Mouse (Mus musculus) urinary bladder, postnatal 10 days (tissue): ENCODE measurements around the gene Ndufs8.
"Not testable (repeated sequence)": the region's sequence is repeated elsewhere in the genome, so short reads cannot be mapped to it uniquely, and the experiment has no call there.

Source experiments
- DNase-seq: peaks from one replicate; pipeline ENCODE4 v3.0.0; 2022; ENCODE audit warnings: low spot score

Gene Ndufs8

DNA sequence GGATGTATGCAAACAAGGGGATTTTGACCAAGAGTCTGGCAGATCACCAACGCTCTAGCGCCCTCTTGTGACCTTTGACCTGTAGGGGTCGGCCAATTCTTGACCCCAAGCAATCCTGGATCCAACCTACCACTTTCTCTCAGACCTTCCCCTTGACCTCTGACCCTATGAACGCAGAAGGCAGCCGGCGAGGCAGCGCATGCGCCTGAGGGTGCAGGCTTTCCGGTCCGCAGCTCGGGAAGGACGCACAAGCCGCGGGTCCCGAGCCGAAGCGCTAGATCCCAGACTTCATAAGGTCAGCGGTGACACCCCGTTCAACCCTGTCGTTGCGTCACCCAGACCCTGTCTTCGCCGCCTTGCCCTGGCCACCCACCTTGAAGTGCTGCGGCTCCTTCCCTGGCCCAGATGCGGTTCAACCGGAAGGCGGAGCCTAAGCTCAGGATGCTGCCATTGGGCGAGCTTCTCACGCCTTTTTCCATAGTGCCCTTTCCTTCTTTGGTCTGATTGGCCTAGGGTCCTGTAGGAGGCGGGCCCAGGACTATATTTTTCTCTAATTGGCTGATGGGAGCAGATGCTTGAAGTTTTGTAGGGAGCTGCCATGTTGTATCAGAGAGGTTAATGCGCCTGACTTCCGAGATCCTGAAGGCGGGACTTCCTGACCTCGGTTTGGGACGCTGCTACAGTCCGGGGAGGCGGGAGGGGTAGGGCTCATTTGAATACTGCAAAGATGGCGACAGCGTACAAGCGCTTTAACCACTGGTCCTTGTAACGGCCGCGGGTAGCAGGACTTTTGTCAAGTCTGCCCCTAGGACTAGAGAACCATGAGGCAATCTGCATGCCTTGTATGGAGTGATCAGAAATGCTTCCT is at the start of gene Ndufs8:
Ndufs8 (minus strand) TSS at position 438 of the 868 bp plus-strand sequence.
- DNase-seq = peak; percentile 42

DNA sequence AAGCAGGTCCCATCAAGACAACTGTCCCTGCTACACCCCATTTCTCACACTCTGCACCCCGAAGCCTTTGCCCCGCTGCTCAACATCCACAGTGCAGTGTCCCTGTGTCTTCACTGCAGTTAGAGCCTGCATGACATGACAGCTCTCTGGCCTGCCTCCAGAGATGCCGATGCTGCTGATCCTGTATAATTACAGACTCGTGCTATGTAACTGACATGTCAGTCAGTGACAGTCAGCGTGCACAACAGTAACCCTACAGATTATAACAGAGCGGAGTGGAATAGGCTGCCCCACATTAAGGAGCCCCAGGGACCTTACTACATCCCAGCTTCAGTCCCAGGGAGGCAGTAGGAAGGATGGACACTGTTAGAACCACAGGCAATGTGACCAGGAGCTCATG is 49.2 kb upstream of the Ndufs8 start:
- DNase-seq = not testable (repeated sequence)

DNA sequence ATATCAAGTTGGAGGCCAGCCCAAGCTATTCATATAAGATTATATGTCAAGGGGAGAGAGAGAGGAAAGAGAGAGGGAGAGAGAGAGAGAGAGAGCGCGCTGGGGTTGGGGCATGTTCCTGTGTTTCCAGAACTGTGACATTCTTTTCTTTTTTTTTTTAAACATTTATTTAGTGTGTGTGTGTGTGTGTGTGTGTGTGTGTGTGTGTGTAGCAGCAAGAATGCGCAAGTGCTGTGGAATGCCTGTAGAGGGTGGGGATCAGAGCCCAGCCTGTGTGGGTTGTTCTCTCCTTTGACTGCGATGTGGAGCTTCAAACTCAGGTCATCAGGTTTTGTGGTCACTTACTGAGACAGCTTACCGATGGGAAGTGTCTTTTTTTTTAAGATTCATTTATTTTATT is 47.6 kb upstream of the Ndufs8 start:
- DNase-seq = no peak

DNA sequence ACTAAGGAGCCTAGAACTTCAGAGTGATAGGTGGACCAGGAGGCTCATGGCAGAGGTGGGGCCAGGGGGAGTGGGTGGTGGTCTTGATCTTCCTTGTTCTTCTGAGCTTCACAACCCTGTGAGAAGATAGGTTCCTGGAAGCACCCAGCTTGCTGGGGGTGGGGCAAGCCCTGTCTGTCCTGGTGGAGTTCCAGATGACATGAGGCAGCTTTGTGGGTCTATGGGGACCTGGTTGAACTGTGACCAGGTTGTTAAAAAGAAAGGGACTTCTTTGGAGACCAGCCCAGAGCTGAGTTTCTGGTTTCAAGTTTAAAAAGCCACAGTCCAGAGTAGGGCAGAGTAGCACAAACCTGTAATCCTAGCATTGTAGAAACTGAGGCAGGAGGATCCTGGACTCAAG is 46.5 kb upstream of the Ndufs8 start:
- no peak for DNase-seq

DNA sequence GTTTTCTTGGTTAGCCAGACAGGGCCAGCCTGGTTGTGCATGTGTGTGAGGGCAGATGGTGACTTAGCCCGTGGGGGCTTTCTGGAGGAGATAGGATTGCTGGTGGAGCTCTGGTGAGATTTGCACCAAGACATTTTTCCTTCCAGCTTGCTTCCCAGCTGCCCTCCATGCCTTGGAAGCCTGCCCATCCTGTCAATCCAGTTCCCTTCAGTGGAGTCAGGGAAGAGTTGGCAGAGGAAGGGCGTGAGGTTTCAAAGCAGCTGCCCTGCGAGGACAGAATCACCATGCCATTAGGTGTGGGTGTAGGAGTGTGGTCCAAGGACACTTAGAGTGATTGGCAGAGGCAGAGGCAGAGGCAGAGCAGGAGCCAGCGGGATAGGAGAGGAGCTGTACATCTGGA is 45.9 kb upstream of the Ndufs8 start, which contains the start of gene Aldh3b3:
Aldh3b3 (plus strand) TSS at position 176 of the 400 bp plus-strand sequence.
- no peak for DNase-seq

DNA sequence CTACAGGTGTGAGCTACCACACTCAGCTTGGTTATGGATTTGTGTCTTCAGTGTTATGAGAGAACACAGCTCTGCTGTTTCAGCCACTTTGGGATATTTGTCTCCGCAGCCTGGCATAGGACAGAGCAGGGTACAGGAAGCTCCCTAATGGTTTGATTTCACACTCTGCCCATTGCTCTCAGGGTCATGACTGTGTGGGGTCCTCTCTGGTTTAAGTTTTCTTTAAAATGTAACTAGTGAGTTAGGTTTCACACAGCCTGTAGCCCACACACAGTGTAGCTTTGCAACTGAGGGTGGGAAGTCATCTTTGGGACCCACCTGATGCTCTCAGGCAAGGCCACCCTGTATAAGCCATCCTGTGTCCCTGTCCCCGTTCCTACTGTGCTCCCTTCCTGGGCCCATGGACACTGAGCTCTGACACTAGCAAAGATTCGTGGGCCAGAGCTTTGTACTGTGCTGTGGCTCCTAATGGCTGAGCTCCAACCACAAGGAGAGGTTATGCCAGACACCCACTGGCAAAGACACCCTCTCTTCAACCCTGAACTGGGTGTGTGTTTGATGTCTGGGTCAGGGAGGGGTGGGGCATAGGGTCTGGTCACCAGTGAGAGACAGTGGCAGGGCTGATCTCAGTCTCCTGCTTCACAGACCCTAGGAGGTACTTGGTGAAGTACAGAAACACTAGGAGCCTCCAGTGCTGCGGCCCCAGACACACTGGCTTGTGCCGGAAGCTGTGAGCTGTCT is 44.9 kb upstream of the Ndufs8 start:
- DNase-seq = not testable (repeated sequence)

DNA sequence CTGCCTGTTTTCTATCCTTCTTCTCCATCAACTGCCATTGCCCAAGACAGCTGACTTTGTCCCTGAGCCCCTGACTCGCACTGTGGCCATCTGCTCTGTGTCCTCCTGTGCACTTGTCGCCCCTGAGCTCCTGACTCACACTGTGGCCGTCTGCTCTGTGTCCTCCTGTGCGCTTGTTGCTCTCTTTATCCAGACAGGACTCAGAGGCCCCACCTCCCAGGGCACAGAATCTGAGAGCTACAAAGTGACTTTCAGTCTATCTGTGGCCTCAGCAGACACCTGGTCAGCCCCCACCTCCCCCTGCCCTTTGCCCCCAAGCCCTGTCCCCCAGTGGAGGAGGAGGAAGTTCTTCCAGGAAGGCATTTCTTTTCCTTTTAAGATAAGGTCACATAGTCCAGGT is 43.2 kb upstream of the Ndufs8 start:
- no peak for DNase-seq

DNA sequence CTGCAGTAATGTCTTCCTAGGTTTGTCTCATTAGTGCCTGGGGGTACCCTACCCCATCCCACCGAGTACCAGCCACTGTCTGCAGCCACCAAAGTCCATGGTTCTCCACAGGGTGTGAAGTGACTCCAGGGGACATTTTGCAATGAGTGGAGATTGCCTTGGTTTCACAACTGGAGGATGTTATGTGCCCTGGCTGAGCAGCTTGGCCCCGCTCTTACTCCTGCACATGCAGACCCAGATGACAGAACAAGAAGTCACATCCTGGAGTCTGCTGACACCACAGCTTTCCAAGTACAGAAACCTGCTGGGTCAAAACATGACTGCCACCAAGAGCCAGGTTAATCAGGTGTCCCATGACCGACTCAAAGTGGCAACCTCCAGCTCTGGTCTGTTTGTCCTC is 42.5 kb upstream of the Ndufs8 start:
- no peak for DNase-seq

DNA sequence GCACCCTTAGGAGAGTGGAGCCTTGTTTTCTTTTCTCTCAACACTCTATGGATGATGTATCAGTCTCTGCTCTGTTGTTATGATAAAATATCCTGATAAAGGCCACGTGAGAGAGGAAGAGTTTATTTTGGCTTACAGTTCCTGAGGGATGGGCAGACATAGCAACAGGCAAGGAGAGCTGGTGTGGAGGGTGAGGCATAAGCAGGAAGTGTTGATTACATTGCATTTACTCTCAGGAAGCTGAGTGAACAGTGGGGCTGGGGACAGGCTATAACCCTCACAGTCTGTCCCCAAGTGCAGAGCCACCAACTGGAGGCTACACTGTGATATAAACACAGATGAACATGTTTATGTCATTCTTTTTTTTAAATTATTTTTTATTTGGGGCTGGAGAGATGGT is 39.5 kb upstream of the Ndufs8 start:
- DNase-seq = no peak

DNA sequence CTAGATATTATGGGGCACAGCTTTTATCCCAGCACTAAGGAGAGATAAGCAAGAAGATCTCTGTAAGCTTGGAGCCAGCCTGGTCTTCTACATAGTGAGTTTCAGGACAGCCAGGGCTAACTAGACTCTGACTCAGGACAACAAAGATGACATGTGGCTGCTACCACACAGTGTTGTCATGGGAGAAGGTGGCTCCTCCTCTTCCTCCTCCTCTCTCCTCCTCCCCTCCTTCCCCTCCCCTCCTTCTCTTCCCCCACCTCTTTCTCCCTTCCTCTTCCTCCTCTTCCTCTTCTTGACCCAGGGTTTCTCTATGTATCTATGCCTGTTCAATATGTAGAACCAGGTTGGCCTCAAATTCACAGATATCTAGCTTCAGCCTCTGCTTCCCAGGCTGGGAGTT is 38.9 kb upstream of the Ndufs8 start:
- no peak for DNase-seq

DNA sequence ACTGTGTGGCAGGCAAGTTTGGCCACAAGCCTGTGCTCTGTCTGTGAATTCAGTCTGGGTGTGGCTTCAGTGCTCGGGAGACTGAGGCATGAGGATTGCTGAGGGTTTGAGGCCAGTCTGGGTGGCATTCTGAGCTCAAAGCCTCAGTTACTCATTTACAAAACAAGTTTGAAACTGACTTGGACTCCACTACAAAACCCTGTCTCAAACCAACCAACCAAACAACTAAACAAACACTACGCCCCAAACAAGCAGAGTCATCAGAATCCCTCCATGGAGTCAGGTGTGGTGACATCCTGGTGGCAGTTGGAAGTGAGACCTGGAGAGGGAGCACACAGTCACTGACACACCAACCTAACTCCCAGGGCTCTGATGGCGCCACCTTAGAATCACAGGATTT is 37.8 kb upstream of the Ndufs8 start:
- DNase-seq = no peak

DNA sequence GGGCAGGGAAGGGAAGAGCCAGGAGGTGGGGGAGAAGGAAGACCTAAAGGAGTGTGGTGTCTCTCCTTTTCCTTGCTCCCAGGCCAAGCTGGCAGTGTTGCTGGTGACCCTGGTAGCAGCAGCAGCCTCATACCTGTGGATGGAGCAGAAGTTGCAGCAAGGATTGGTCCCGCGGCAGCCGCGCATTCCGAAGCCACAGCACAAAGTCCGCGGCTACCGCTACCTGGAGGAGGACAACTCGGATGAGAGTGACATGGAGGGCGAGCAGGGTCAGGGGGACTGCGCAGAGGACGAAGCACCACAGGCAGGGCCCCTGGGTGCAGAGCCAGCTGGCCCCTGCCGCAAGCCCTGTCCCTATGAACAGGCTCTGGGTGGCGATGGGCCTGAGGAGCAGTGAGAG is 36.0 kb upstream of the Ndufs8 start:
- DNase-seq = no peak

DNA sequence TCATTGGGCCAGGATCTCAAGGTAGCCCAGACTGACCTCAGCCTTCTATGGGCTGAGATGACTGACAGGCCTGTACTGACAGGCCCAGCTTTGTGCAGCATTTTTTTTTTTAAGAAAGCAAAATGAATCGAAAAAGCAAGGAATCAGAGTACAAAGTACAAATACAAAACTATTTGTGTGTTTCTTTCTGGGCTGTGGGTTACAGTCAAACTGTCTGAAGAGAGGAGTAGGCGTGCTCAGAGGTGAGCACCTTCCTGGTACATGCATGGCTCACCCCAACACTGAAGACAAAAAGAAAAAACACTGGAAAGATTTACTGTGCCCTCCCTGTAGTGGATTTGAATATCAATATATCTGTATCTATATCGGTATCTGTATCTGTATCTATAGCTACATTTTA is 35.2 kb upstream of the Ndufs8 start:
- no peak for DNase-seq

DNA sequence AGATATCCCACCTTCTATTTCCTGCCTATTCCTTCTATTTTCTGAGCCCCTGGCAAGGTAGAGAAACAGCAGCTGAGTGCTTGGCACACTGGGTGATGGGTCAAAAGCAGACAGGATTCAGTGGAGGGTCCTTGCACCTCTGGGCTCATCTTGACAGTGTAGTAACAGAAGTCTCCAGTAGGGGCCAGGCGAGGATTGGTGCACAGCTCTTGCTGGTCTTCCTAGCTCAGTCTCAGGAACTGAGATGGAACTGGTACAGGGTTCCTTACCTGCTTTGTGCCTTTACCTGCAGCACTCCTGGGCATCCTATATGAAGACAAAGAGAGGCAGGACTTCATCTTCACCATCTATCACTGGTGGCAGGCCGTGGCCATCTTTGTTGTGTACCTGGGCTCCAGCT is 34.1 kb upstream of the Ndufs8 start:
- DNase-seq = no peak

DNA sequence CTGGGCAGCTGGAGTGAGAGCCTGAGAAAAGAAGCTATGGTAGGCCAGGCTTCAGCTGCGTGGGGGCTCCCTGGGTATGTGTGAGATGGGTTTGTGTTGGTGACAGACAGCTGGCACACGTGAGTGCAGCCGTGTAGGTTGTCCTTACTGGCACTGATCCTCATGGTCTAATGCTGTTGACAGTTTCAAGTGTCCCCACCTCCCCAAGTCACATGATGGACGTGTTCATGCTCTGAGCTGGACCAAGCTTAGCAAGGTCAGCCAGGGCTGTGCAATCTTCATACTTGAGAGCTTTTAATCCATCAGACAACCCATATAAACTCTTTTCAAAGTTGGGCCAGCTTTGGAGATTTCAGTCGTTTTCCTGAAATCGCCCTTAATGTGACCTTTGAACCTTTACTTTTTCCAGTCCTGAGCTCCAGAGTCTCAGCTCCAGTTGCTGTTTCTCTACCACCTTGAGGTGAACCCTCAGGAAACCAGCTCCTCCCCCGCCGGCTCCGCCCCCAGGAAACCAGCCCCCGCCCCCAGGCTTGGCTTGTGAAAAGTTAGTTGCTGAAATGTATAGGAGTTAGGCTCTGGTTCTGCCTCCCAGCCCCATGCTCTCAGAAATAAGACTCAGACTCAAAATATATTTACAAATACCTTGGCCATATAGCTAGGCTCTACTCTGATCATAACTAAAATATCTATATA is 33.4 kb upstream of the Ndufs8 start:
- no peak for DNase-seq

DNA sequence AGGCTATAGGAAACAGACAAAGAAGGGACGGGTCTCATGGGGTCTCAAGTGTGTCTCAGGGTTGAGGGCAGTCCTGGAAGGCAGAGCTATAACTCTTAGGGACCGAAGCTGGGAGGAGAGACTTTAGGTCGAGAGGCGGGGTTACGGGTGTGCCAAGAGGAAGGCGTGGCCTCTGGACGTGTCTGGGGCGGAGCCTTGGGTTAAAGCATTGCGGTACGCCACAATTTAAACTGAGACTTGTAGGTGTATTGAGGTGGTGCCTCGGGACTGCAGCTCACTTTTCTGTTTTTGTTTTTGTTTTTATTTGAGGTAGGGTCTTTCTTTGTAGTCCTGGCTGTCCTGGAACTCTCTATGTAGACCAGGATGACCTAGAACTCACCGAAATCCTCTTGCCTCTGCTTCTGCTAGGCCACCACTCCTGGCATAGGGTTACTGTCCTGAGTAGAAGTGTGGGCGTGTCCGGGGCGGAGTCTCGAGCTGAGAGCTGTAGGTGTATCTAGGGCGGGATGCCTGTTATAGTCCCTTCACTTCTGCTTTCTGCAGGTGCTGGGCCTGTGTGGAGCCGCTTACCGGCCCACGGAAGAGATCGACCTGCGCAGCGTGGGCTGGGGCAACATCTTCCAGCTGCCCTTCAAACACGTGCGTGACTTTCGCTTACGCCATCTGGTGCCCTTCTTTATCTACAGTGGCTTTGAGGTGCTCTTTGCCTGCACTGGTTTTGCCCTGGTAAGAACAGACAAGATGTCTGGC is 30.6 kb upstream of the Ndufs8 start:
- DNase-seq = no peak

DNA sequence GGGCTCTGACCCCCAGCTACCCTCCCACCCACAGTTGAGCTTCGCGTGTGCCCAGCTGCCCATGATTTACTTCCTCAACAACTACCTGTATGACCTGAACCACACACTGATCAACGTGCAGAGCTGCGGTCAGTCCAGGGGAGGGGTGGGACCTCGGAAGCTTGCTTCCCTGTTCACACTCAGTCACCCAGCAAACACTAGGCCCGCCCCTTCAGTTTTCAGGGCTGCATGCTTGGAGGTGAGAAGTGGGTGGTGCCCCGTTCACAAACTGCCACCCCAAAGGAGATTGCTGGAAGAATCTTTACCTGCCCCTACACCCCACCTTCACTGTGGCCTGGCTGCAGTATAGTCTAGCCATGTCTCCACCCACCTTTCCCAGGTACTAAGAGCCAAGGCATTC is 29.7 kb upstream of the Ndufs8 start:
- DNase-seq = no peak

DNA sequence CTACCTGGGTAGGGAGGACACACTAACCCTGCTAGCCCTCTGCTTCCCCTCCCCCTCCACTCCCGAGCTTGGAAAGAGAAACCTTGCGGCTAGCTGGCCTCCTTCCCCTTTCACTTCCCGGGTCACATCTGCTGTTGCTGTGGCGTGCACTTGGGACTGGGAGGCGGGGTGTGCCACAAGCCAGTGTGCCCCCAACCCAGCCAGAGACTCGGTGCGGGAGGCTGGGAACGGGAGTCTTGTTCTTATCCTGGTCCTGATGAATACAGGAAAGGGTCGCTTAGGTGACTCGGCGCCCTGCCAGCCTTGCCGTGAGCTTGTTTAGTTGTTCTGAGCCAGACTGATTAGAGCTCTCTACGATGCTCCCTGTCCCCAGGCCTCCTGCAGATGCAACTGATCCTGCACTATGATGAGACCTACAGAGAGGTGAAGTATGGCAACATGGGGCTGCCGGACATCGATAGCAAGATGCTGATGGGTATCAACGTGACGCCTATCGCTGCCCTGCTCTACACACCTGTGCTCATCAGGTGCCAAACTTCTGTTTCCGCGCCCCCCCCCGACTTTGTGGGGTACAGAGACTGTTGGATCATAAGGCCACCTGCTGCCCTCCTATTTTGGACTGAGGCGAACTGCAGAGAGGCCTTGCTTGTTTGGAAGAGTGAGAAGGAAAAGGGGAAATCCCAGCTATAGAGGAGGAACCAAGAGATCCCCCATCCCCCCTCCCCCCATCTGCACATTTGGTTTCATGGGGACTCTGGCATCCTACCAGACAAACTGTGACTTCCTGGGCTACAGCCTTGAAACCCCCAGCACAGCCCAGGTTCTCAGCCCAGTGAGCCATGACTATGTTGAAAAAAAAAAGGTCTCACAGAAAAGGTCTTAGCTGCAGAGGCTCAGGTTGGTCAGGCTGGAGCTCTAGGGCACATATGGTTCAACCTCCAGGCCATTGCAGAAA is 23.6 kb upstream of the Ndufs8 start:
- no peak for DNase-seq

DNA sequence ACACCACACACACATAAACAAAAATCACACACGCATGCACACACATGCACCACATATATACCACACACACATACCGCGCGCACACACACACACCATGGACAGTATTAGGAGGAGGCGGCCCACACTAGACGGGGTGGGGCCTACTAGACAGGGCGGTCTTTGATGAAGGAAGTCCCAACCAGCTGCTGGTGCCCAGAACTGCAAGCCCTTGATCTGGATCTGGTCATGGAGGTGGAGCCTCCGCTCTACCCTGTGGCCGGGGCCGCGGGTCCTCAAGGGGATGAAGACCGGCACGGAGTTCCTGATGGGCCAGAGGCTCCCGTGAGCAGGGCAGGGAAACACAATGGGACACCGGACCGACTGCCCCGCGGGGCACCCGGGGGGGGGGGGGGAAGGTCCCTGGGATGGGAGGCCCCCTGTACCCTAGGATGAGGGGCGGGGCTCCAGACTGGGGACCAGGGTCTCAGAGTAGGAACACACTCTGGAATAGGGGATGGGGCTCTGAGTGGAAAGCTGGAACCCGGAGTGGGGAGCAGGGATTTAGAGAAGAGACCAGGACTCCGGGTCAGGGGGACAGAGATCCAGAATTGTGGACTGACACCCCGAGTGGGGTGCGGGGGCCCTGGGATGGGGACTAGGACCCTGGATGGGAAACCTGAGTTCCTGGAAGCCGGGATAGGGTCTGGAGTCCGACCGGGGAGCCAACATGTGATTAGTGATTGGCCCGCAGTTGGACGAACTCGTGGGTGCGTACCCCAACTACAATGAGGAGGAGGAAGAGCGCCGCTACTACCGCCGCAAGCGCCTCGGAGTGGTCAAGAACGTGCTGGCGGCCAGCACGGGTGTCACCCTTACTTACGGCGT is 22.7 kb upstream of the Ndufs8 start, which contains the start of gene Unc93b1:
Unc93b1 (plus strand) TSS at position 155 of the 864 bp plus-strand sequence.
- no peak for DNase-seq

DNA sequence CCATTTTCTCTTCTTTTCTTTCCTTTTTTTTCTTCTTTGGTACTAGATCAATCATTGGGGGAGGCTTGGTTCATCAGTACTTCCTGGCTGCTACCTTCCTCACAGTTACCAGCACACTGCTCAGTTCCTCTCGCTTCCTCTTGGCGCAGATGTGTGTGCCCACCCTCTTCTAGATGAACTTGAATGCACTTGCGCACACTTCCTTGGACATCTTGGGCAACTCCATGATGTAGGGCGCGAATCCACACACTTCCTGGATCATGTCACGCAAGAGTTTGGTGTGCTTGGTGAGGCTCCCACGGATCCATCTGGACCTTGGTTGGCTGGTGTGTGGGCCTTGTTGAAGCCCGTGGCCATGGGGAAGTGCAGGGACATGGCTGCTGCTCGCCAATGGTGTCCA is 19.1 kb upstream of the Ndufs8 start:
- no peak for DNase-seq
